Mouse (Mus musculus): Measurements from ENCODE around the gene Neurl1a.
A peak's percentile ranks its signal among the peaks of the same experiment; 100 is the strongest.

Neurl1a gene

GRCm38 (mm10) chr19:47250931-47251330 lies 72.3 kb downstream of the Neurl1a start:
- DNase-seq, result no peak

GRCm38 (mm10) chr19:47253053-47253628 lies 74.5 kb downstream of the Neurl1a start:
- DNase-seq, result peak; percentile 48

- DNase-seq, result no peak
Observed at GRCm38 (mm10) chr19:47255036-47255435, 76.4 kb downstream of the Neurl1a start.

DNA sequence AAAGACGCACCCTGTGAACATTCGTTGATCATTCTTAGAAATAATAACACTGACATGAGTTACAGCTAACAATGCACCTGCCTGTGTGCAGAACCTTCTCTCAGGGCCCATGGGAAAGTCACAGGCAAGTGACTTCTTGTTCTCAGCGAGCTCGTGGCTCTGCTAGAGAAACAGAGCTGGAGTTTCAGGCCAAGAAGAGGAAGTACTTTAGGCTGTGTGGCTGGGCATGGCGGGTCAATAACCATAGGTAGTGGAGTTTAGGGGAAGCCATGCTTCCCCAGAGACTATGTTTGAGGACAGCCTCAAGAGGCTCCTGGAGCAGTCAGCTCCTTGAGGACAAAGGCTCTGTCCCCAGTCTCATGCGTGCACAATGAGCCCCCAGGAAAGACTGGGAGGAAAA lies 77.3 kb downstream of the Neurl1a start:
- DNase-seq, result no peak

- DNase-seq, result peak; percentile 60
Observed at GRCm38 (mm10) chr19:47259581-47259980, 81.0 kb downstream of the Neurl1a start.

GRCm38 (mm10) chr19:47261196-47261595 lies 82.6 kb downstream of the Neurl1a start:
- no peak for DNase-seq

DNA sequence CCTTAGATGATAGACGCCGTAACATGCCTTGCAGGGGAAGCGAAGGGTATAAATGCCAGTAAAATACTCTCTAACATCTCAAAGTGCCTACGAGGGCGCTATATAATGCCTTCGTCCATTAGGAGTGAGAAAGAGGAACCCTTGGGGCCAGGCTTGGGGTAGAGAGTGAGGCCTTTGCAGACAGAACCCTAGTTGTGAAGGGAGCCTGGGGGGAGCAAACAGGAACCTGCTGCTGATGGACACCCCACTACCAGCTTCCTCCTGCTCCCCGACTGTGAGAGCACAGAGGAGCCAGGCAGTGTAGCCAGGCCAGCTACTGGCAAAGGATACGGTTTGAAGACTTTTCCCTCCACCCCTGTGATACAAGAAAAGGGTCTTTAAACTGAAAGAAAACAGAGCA lies 85.0 kb downstream of the Neurl1a start:
- no peak for DNase-seq

DNA sequence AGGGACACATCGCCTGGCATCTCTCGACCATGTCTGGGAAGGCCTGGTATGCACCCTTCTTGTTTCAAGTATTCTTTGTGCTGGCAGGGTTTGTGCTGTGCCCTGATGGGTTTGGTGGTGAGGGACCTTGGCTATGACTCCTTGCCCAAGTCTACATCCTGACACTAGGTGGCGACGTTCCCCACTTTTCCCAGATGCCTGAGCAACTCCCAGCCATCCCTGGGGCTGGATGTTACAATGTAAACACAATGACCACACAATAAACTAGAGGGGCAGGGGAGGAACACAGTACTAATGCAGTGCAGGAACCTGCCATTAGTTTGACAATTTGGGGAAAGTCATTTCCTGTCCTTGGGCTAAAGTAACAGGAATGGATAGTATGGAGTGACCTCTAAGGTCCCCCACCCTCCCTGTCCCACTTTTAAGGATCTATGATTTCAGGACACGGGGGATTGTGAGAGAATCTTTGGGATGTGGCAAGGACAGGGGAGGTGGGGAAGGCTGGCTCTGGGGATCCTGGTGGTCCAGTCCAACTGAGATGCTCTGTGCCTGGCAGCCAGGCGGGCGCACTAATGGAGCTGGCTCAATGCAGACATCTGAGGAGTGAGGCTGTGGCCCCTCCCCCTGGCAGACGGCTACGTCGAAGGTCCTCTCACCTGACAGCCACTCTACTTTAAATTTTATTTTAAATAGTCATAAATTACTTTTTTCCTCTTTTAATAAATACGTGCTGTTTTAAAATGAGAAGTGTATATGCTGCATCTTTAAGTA lies 85.9 kb downstream of the Neurl1a start:
- peak; percentile 88 for DNase-seq

- DNase-seq, result no peak
Observed at GRCm38 (mm10) chr19:47266070-47266801, 87.6 kb downstream of the Neurl1a start.

GRCm38 (mm10) chr19:47267066-47267465 lies 88.4 kb downstream of the Neurl1a start:
- no peak for DNase-seq

DNA sequence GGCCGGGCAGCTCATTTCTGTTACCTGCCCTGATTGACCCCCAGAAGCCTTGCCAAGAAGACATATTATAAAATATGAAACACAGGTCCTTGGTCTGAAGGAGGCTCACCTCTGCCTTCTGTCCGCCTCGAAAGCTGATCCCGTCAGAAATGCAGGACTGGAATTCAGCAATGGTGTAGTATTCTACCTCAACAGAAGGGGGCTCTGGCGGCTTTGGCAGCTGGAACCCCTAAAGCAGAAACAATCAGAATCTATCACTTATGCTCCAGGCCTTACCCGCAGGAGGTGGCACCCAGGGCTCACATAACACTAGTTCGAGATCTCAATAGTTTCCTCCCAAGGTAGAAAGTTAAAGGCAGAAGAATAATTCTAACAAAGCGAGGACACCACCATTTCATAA lies 91.1 kb downstream of the Neurl1a start:
- DNase-seq, result peak; percentile 65

DNA sequence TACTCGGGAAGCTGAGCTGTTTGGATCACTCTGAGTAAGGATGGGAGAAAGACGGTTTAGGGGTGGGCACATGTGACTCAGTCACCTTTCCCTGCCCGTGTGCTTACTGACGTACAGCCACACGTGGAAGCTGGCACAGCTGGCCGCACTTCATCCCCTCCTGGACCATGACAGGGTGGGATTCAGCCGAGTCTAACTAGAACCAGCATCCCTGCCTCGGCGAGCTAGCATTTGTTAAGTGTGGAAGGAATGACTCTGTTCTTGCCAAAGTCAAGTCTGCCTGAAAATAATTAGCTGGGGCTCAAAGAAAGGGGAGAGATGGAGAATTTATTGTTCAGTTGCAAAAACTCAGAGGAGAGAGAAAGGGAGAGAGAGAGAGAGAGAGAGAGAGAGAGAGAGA lies 91.9 kb downstream of the Neurl1a start:
- DNase-seq, result no peak

GRCm38 (mm10) chr19:47276730-47277129 lies 98.1 kb downstream of the Neurl1a start:
- DNase-seq, result peak; percentile 71

GRCm38 (mm10) chr19:47279372-47279771 lies 100.8 kb downstream of the Neurl1a start:
- DNase-seq, result peak; percentile 76

DNA sequence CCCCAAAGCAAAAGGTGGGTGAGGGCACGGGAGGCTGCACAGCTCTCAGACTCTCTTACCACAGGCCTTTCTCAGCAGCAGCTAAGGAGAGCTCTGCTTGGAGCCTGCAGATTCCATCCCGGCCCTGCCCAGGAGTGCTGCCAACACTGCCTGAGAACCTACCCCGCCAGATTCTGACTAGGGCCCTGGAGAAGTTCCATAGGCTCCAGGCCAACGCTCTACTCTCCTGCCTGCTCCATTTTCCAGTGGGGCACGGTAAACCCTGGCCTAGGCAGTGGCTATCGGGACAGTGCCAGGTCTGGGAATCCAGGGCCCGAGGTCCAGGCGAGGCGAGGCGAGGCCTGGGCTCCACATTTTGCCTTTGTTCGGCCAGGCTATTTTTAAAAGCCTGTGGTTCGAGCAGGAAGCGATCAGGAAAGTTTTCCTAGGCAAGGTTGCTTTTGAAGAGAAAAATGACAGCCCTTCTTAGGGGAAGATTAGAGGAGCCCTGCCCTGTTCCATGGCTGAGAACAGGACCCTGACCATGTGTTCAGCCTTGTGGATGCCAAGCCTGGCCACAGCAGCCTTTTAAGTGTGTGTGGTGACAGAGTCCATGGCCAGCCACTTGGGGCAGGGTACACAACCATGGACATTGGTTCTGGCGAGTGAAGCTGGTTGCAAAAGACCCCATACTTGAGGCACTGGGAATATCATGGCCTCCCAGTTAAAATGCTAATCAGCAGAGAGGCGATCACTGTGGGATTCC lies 101.3 kb downstream of the Neurl1a start:
- DNase-seq, result peak; percentile 74

GRCm38 (mm10) chr19:47280894-47281293 lies 102.3 kb downstream of the Neurl1a start:
- peak; percentile 77 for DNase-seq

DNA sequence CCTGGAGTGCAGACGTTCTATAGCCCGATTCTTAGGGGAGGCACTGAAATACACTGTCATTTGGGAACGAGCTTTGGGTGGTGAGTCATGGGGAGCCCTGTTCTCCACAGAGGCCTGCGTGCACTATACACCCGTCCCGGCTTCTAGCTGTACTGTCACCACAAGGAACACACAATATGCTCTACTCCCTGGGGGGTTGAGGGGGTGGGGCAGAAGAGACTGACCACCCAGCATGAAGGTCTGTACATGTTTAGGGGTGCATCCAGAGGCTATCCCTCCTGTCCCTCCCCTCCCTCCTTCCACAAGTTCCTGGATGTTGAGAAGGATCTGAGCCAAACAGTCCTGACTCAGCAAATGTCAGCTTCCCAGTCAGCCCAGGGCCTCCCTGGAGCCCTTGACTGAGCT lies 103.4 kb downstream of the Neurl1a start:
- DNase-seq, result peak; percentile 72

DNA sequence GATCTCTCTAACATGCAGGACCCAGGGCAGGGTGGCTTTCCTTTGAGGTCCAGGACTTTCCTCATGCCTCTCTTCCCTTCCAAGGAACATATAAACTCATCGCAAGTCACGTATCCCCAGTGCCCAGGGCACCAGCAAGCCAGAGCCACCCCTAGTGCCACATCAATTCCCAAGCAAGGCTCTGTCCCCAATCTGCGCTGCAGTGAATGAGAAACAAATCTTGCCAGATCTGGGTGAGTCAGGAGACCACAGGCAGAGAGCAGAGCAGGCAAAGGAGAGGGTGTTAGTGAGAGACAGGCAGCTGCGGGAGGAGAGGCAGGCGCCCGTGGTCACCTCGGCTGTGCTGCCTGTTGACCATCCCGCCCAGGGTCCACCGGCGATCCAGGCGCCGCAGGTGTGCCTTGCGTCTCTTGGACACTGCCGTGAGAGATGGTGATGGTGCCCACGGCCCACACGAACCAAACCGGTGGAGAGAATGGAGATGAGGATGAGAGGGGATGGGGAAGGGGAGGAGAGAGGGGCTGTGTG lies 104.1 kb downstream of the Neurl1a start:
- DNase-seq, result no peak

DNA sequence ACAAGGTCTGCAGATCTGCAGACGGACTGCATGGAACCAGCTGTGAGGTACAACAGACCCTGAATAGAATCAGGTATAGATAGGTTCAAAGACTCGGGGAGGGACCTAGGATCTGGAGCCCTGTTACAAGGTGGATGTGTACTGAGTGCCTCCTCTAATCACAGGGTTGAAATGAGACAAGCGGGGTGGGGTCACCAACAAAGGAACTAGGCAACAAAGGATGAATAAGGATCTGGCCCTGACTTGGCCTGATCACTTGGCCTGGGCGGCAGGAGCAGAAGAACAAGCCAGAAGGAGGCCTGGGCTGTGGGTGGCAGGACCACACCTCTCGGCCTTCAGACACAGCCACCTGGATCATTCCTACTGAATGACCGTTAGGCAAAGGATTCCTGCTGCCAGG lies 107.0 kb downstream of the Neurl1a start:
- DNase-seq, result no peak

GRCm38 (mm10) chr19:47286886-47287450 lies 108.3 kb downstream of the Neurl1a start:
- peak; percentile 26 for DNase-seq

GRCm38 (mm10) chr19:47291307-47292080 lies 112.9 kb downstream of the Neurl1a start:
- DNase-seq, result peak; percentile 86
